Mouse (Mus musculus) cerebellum, adult 8-10 months (tissue): ENCODE measurements around the gene Prorsd1.
"Not testable (repeated sequence)": the region's sequence is repeated elsewhere in the genome, so short reads cannot be mapped to it uniquely, and the experiment has no call there.

Source experiments
- DNase-seq: peaks from one replicate; pipeline ENCODE4 v3.0.0; 2022

Prorsd1 gene

GRCm38 (mm10) chr11:29514682-29515412 is at the start of gene Prorsd1:
TSS of gene Prorsd1 (minus strand) at chr11:29515033.
- DNase-seq, result peak; percentile 79

- DNase-seq, result no peak
These were observed 48.6 kb upstream of the Prorsd1 start for GRCm38 (mm10) chr11:29563406-29563805.

- no peak for DNase-seq
These were observed 46.2 kb upstream of the Prorsd1 start for GRCm38 (mm10) chr11:29560990-29561389.

- DNase-seq, result no peak
These were observed 45.6 kb upstream of the Prorsd1 start for GRCm38 (mm10) chr11:29560452-29560851.

- no peak for DNase-seq
These were observed 34.6 kb upstream of the Prorsd1 start for GRCm38 (mm10) chr11:29549425-29549778.

- DNase-seq, result no peak
These were observed 33.9 kb upstream of the Prorsd1 start for GRCm38 (mm10) chr11:29548504-29549424.

GRCm38 (mm10) chr11:29547752-29548503 is 33.1 kb upstream of the Prorsd1 start, which contains the start of the genes Clhc1 and Rps27a:
TSS of gene Clhc1 (plus strand) at chr11:29547950.
TSS of gene Rps27a (minus strand) at chr11:29548109.
- DNase-seq, result peak; percentile 94

- DNase-seq, result no peak
These were observed 32.5 kb upstream of the Prorsd1 start for GRCm38 (mm10) chr11:29547249-29547751.

GRCm38 (mm10) chr11:29546762-29547161 is 31.9 kb upstream of the Prorsd1 start:
- no peak for DNase-seq

GRCm38 (mm10) chr11:29546297-29546696 is 31.5 kb upstream of the Prorsd1 start:
- not testable (repeated sequence) for DNase-seq

GRCm38 (mm10) chr11:29545150-29545752 is 30.4 kb upstream of the Prorsd1 start:
- not testable (repeated sequence) for DNase-seq

- DNase-seq, result no peak
These were observed 29.6 kb upstream of the Prorsd1 start for GRCm38 (mm10) chr11:29544225-29544945.

GRCm38 (mm10) chr11:29538201-29538600 is 23.4 kb upstream of the Prorsd1 start:
- no peak for DNase-seq

GRCm38 (mm10) chr11:29525988-29526794 is 11.4 kb upstream of the Prorsd1 start, which contains the start of gene Mtif2:
TSS of gene Mtif2 (plus strand) at chr11:29526408.
- DNase-seq, result peak; percentile 75

- DNase-seq, result no peak
These were observed 530 bp downstream of the Prorsd1 start for GRCm38 (mm10) chr11:29514325-29514681.

GRCm38 (mm10) chr11:29512818-29513535 is 1.9 kb downstream of the Prorsd1 start:
- DNase-seq, result no peak

GRCm38 (mm10) chr11:29509421-29509820 is 5.4 kb downstream of the Prorsd1 start:
- no peak for DNase-seq

GRCm38 (mm10) chr11:29504899-29505625 is 9.8 kb downstream of the Prorsd1 start:
- DNase-seq, result no peak
